Mouse (Mus musculus) 3134 (cell line): ENCODE measurements around the gene Prkd2.

ENCODE experiments used
- DNase-seq: peaks from one replicate; pipeline ENCODE4 v3.0.0-alpha.2; 2011; ENCODE audit warnings: low spot score; ENCODE audit not compliant: insufficient read length; ENCODE audit errors: extremely low read depth

The Prkd2 gene

GRCm38 (mm10) chr7:16858336-16858735 is 15.6 kb downstream of the Prkd2 start:
- DNase-seq: no peak

GRCm38 (mm10) chr7:16859902-16860651 is 17.4 kb downstream of the Prkd2 start:
- DNase-seq: no peak

- no peak for DNase-seq
Observed at GRCm38 (mm10) chr7:16867488-16867887, 24.8 kb downstream of the Prkd2 start.

- DNase-seq: no peak
Observed at GRCm38 (mm10) chr7:16869497-16869896, 26.8 kb downstream of the Prkd2 start.

GRCm38 (mm10) chr7:16871600-16871999 is 28.9 kb downstream of the Prkd2 start:
- no peak for DNase-seq

GRCm38 (mm10) chr7:16872478-16872877 is 29.8 kb downstream of the Prkd2 start:
- DNase-seq: no peak

GRCm38 (mm10) chr7:16873392-16873791 is 30.7 kb downstream of the Prkd2 start:
- DNase-seq: no peak

GRCm38 (mm10) chr7:16874190-16874589 is 31.5 kb downstream of the Prkd2 start:
- DNase-seq: peak; percentile 66

- DNase-seq: peak; percentile 99
Observed at GRCm38 (mm10) chr7:16874756-16875309, 32.1 kb downstream of the Prkd2 start.

GRCm38 (mm10) chr7:16875310-16875325 is 32.4 kb downstream of the Prkd2 start, which contains the start of gene Dact3:
Dact3 (plus strand) TSS chr7:16875317.
- DNase-seq: no peak

- DNase-seq: no peak
Observed at GRCm38 (mm10) chr7:16875326-16875725, 32.6 kb downstream of the Prkd2 start.

- DNase-seq: no peak
Observed at GRCm38 (mm10) chr7:16876006-16876405, 33.3 kb downstream of the Prkd2 start.

GRCm38 (mm10) chr7:16876608-16877007 is 33.9 kb downstream of the Prkd2 start:
- no peak for DNase-seq

- DNase-seq: no peak
Observed at GRCm38 (mm10) chr7:16877717-16878116, 35.0 kb downstream of the Prkd2 start.

GRCm38 (mm10) chr7:16879796-16880547 is 37.3 kb downstream of the Prkd2 start:
- DNase-seq: peak; percentile 37

GRCm38 (mm10) chr7:16880615-16881014 is 37.9 kb downstream of the Prkd2 start:
- DNase-seq: no peak

- no peak for DNase-seq
Observed at GRCm38 (mm10) chr7:16883162-16883561, 40.5 kb downstream of the Prkd2 start.

- no peak for DNase-seq
Observed at GRCm38 (mm10) chr7:16884334-16884733, 41.6 kb downstream of the Prkd2 start.

GRCm38 (mm10) chr7:16885271-16885776 is 42.6 kb downstream of the Prkd2 start:
- DNase-seq: no peak

GRCm38 (mm10) chr7:16885905-16886304 is 43.2 kb downstream of the Prkd2 start:
- no peak for DNase-seq

GRCm38 (mm10) chr7:16890536-16890935 is 47.8 kb downstream of the Prkd2 start:
- DNase-seq: no peak

- DNase-seq: peak; percentile 73
Observed at GRCm38 (mm10) chr7:16890944-16891343, 48.2 kb downstream of the Prkd2 start.
